Mouse (Mus musculus) heart, adult 2 months (tissue): ENCODE measurements around the gene Rnf39.

Source experiments
- CTCF ChIP-seq: fragments of 200-600 bp; IDR thresholded peaks from 2 replicates; pipeline ENCODE4 v1.8.1; 2022; ENCODE audit warnings: antibody characterized with exemption, mild to moderate bottlenecking, moderate library complexity
- EP300 ChIP-seq: fragments of 200-500 bp; IDR thresholded peaks from 2 replicates; pipeline ENCODE4 v1.6.1; 2011; ENCODE audit warnings: low read depth, low read length, control low read depth; ENCODE audit not compliant: insufficient read depth
- POLR2A ChIP-seq: fragments of 200-500 bp; IDR thresholded peaks from 2 replicates; pipeline ENCODE4 v1.6.1; 2011; ENCODE audit warnings: mild to moderate bottlenecking, low read depth, low read length, control low read depth; ENCODE audit not compliant: insufficient read depth

- TF ChIP-seq CTCF (no peak), POLR2A (no peak), EP300 (no peak)
Observed at GRCm38 (mm10) chr17:36931130-36931529, 11.6 kb upstream of the Rnf39 start.
